Mouse (Mus musculus): ENCODE results near the gene Ankrd50. TPM values are rescaled to one million over a fixed set of nuclear protein-coding genes. Genes with fewer than 3 reads are reported as not detected.

The Ankrd50 gene
- total RNA-seq, 2 experiments from 2014 or later: 7.8 to 11.9 TPM

GRCm38 (mm10) chr3:38485107-38485545 is 482 bp upstream of the Ankrd50 start:
- no peak for TF ChIP-seq CTCF (IDR thresholded peaks at IDR 0.05)
- no peak for DNase-seq
- H3K4me3 ChIP-seq: peak overlapping the region; percentile 92
- intact Hi-C loops (cut with DNase I): no loop called here
- peak overlapping the region; percentile 83 for H3K27ac ChIP-seq

- intact Hi-C loops (cut with DNase I): no loop called here
Measured at GRCm38 (mm10) chr3:38483551-38483950, 1.1 kb downstream of the Ankrd50 start.

GRCm38 (mm10) chr3:38482749-38483148 is 1.9 kb downstream of the Ankrd50 start:
- intact Hi-C loops (cut with DNase I): no loop called here
- H3K4me3 ChIP-seq: peak overlapping the region; percentile 92
- peak overlapping the region; percentile 93; the same call in 1 of the 2 replicates for H3K27ac ChIP-seq
- TF ChIP-seq CTCF (IDR thresholded peaks at IDR 0.05): no peak
- no peak for DNase-seq

More at GRCm38 (mm10) chr3:38483551-38483950, 1.1 kb downstream of the Ankrd50 start:
- no peak for TF ChIP-seq CTCF (IDR thresholded peaks at IDR 0.05)
- H3K4me3 ChIP-seq: peak overlapping the region; percentile 92
- H3K27ac ChIP-seq: peak overlapping the region; percentile 93
- no peak for DNase-seq

GRCm38 (mm10) chr3:38481106-38481505 is 3.5 kb downstream of the Ankrd50 start:
- intact Hi-C loops (cut with DNase I): no loop called here

GRCm38 (mm10) chr3:38477936-38478335 is 6.7 kb downstream of the Ankrd50 start:
- Histone ChIP-seq H3K4me3 (no peak overlapping the region), H3K27ac (no peak overlapping the region)
- intact Hi-C loops (cut with DNase I): no loop called here
- no peak for TF ChIP-seq CTCF (IDR thresholded peaks at IDR 0.05)
- no peak for DNase-seq

More at GRCm38 (mm10) chr3:38481106-38481505, 3.5 kb downstream of the Ankrd50 start:
- no peak for TF ChIP-seq CTCF (IDR thresholded peaks at IDR 0.05)
- no peak overlapping the region for H3K27ac ChIP-seq
- no peak for DNase-seq
- peak overlapping the region; percentile 92 for H3K4me3 ChIP-seq

- intact Hi-C loops (cut with DNase I): no loop called here
- Histone ChIP-seq H3K27ac (no peak overlapping the region), H3K4me3 (no peak overlapping the region)
- DNase-seq: no peak
- no peak for TF ChIP-seq CTCF (IDR thresholded peaks at IDR 0.05)
Measured at GRCm38 (mm10) chr3:38475587-38475986, 9.1 kb downstream of the Ankrd50 start.

GRCm38 (mm10) chr3:38473138-38473537 is 11.5 kb downstream of the Ankrd50 start:
- TF ChIP-seq CTCF (IDR thresholded peaks at IDR 0.05): no peak
- intact Hi-C loops (cut with DNase I): no loop called here
- no peak overlapping the region for H3K4me3 ChIP-seq
- no peak for DNase-seq
- peak overlapping the region; percentile 48; the same call in 1 of the 2 replicates for H3K27ac ChIP-seq

GRCm38 (mm10) chr3:38471516-38471915 is 13.1 kb downstream of the Ankrd50 start:
- Histone ChIP-seq H3K27ac (peak overlapping the region; percentile 20), H3K4me3 (no peak overlapping the region)
- no peak for TF ChIP-seq CTCF (IDR thresholded peaks at IDR 0.05)
- intact Hi-C loops (cut with DNase I): no loop called here
- peak; percentile 41 for DNase-seq

- H3K27ac ChIP-seq: no peak overlapping the region; the same call in 1 of the 2 replicates
- no peak for DNase-seq
- intact Hi-C loops (cut with DNase I): no loop called here
- H3K4me3 ChIP-seq: no peak overlapping the region
- TF ChIP-seq CTCF (IDR thresholded peaks at IDR 0.05): no peak
Measured at GRCm38 (mm10) chr3:38468131-38468530, 16.5 kb downstream of the Ankrd50 start.

- no peak for TF ChIP-seq CTCF (IDR thresholded peaks at IDR 0.05)
- DNase-seq: no peak
- no peak overlapping the region for H3K27ac ChIP-seq
- H3K4me3 ChIP-seq: no peak overlapping the region
- intact Hi-C loops (cut with DNase I): no loop called here
Measured at GRCm38 (mm10) chr3:38466880-38467405, 17.7 kb downstream of the Ankrd50 start.

- H3K4me3 ChIP-seq: no peak overlapping the region
- intact Hi-C loops (cut with DNase I): no loop called here
- DNase-seq: no peak
- no peak for TF ChIP-seq CTCF (IDR thresholded peaks at IDR 0.05)
- H3K27ac ChIP-seq: no peak overlapping the region
Measured at GRCm38 (mm10) chr3:38466139-38466538, 18.5 kb downstream of the Ankrd50 start.

GRCm38 (mm10) chr3:38463149-38463548 is 21.5 kb downstream of the Ankrd50 start:
- intact Hi-C loops (cut with DNase I): no loop called here
- Histone ChIP-seq H3K27ac (no peak overlapping the region), H3K4me3 (no peak overlapping the region)
- no peak for TF ChIP-seq CTCF (IDR thresholded peaks at IDR 0.05)
- DNase-seq: no peak

- no peak overlapping the region for H3K4me3 ChIP-seq
- DNase-seq: no peak
- H3K27ac ChIP-seq: no peak overlapping the region
- no peak for TF ChIP-seq CTCF (IDR thresholded peaks at IDR 0.05)
- intact Hi-C loops (cut with DNase I): no loop called here
Measured at GRCm38 (mm10) chr3:38461742-38462141, 22.9 kb downstream of the Ankrd50 start.

GRCm38 (mm10) chr3:38460250-38460624 is 24.4 kb downstream of the Ankrd50 start:
- Histone ChIP-seq H3K27ac (no peak overlapping the region), H3K4me3 (no peak overlapping the region)
- intact Hi-C loops (cut with DNase I): no loop called here
- no peak for TF ChIP-seq CTCF (IDR thresholded peaks at IDR 0.05)
- DNase-seq: no peak
